Mouse (Mus musculus): ENCODE data around the gene 4930572O03Rik. TPM values are rescaled to one million over a fixed set of nuclear protein-coding genes. Genes with fewer than 3 reads are reported as not detected.

The 4930572O03Rik gene
- not detected for polyA plus RNA-seq (2014; fragmentation: Illumina TruSeq; extraction: RNeasy Lipid Tissue Mini Kit (QIAGEN cat#74804); ENCODE audit: low read depth, low replicate concordance)

GRCm38 (mm10) chr5:15656959-15657358 lies at the start of gene 4930572O03Rik:
Gene 4930572O03Rik, minus strand, starts transcription at chr5:15657059.

GRCm38 (mm10) chr5:15618764-15619163 lies 38.1 kb downstream of the 4930572O03Rik start, which contains the start of gene Speer4d:
Gene Speer4d, plus strand, starts transcription at chr5:15619064.

Other genes with a start within 250 kb of the 4930572O03Rik start
- gene Gm21149, start 180.5 kb downstream of the 4930572O03Rik start, polyA plus RNA-seq (2014; fragmentation: Illumina TruSeq; extraction: RNeasy Lipid Tissue Mini Kit (QIAGEN cat#74804); ENCODE audit: low read depth, low replicate concordance): not detected
- 0.32 TPM for gene Gm21190, start 127.8 kb downstream of the 4930572O03Rik start, polyA plus RNA-seq (2014; fragmentation: Illumina TruSeq; extraction: RNeasy Lipid Tissue Mini Kit (QIAGEN cat#74804); ENCODE audit: low read depth, low replicate concordance)
- gene Gm21083, start 79.7 kb downstream of the 4930572O03Rik start, polyA plus RNA-seq (2014; fragmentation: Illumina TruSeq; extraction: RNeasy Lipid Tissue Mini Kit (QIAGEN cat#74804); ENCODE audit: low read depth, low replicate concordance): 0.61 TPM
- not detected for gene Speer4d, start 38.0 kb downstream of the 4930572O03Rik start, polyA plus RNA-seq (2014; fragmentation: Illumina TruSeq; extraction: RNeasy Lipid Tissue Mini Kit (QIAGEN cat#74804); ENCODE audit: low read depth, low replicate concordance)
- gene Speer4c, start 57.2 kb upstream of the 4930572O03Rik start, polyA plus RNA-seq (2014; fragmentation: Illumina TruSeq; extraction: RNeasy Lipid Tissue Mini Kit (QIAGEN cat#74804); ENCODE audit: low read depth, low replicate concordance): 0.32 TPM

Data from adipose tissue, adult 10 weeks (tissue).